Mouse (Mus musculus): Measurements from ENCODE around the gene Pdpk1. TPM values are rescaled to one million over a fixed set of nuclear protein-coding genes. Genes with fewer than 3 reads are reported as not detected.

The Pdpk1 gene
- total RNA-seq, 2 experiments from 2014 or later, result 75.3 to 81.9 TPM

- intact Hi-C loops (cut with DNase I), result no loop called here
- DNase-seq (ENCODE audit: extremely low spot score in 1 of 2, low spot score in 2 of 2), result peak in 1 of 2 experiments; percentile 9
Measured at GRCm38 (mm10) chr17:24167120-24167519, 16.4 kb upstream of the Pdpk1 start.

- intact Hi-C loops (cut with DNase I), result no loop called here
- DNase-seq (ENCODE audit: extremely low spot score in 1 of 2, low spot score in 2 of 2), result peak in 1 of 2 experiments; percentile 41
Measured at GRCm38 (mm10) chr17:24164566-24165259, 14.0 kb upstream of the Pdpk1 start.

- intact Hi-C loops (cut with DNase I), result no loop called here
- peak; percentile 97 to 99 for DNase-seq (ENCODE audit: extremely low spot score in 1 of 2, low spot score in 2 of 2)
Measured at GRCm38 (mm10) chr17:24163176-24163962, 12.6 kb upstream of the Pdpk1 start, which contains the start of gene Amdhd2. Gene Amdhd2, minus strand, starts transcription at chr17:24163766.

GRCm38 (mm10) chr17:24162584-24163175 is 12.0 kb upstream of the Pdpk1 start:
- peak in 1 of 2 experiments; percentile 68 for DNase-seq (ENCODE audit: extremely low spot score in 1 of 2, low spot score in 2 of 2)
- intact Hi-C loops (cut with DNase I), result no loop called here

- DNase-seq (ENCODE audit: extremely low spot score in 1 of 2, low spot score in 2 of 2), result peak in 1 of 2 experiments; percentile 39
- intact Hi-C loops (cut with DNase I), result no loop called here
Measured at GRCm38 (mm10) chr17:24161466-24161865, 10.7 kb upstream of the Pdpk1 start.

GRCm38 (mm10) chr17:24157526-24157925 is 6.8 kb upstream of the Pdpk1 start:
- DNase-seq (ENCODE audit: extremely low spot score in 1 of 2, low spot score in 2 of 2), result no peak
- intact Hi-C loops (cut with DNase I), result no loop called here

GRCm38 (mm10) chr17:24157121-24157520 is 6.4 kb upstream of the Pdpk1 start:
- intact Hi-C loops (cut with DNase I), result no loop called here
- no peak for DNase-seq (ENCODE audit: extremely low spot score in 1 of 2, low spot score in 2 of 2)

GRCm38 (mm10) chr17:24156394-24156793 is 5.7 kb upstream of the Pdpk1 start:
- intact Hi-C loops (cut with DNase I), result no loop called here
- DNase-seq (ENCODE audit: extremely low spot score in 1 of 2, low spot score in 2 of 2), result no peak

- DNase-seq (ENCODE audit: extremely low spot score in 1 of 2, low spot score in 2 of 2), result no peak
- intact Hi-C loops (cut with DNase I), result no loop called here
Measured at GRCm38 (mm10) chr17:24155742-24156141, 5.0 kb upstream of the Pdpk1 start.

- DNase-seq (ENCODE audit: extremely low spot score in 1 of 2, low spot score in 2 of 2), result no peak
- intact Hi-C loops (cut with DNase I), result no loop called here
Measured at GRCm38 (mm10) chr17:24154463-24154862, 3.7 kb upstream of the Pdpk1 start.

GRCm38 (mm10) chr17:24151890-24152563 is 1.3 kb upstream of the Pdpk1 start:
- intact Hi-C loops (cut with DNase I), result no loop called here
- DNase-seq (ENCODE audit: extremely low spot score in 1 of 2, low spot score in 2 of 2), result peak; percentile 63 to 89

- no peak for DNase-seq (ENCODE audit: extremely low spot score in 1 of 2, low spot score in 2 of 2)
- intact Hi-C loops (cut with DNase I), result no loop called here
Measured at GRCm38 (mm10) chr17:24151382-24151781, 658 bp upstream of the Pdpk1 start.

- DNase-seq (ENCODE audit: extremely low spot score in 1 of 2, low spot score in 2 of 2), result no peak
- intact Hi-C loops (cut with DNase I), result no loop called here
Measured at GRCm38 (mm10) chr17:24149421-24149820, 1.3 kb downstream of the Pdpk1 start.

- intact Hi-C loops (cut with DNase I), result no loop called here
- no peak for DNase-seq (ENCODE audit: extremely low spot score in 1 of 2, low spot score in 2 of 2)
Measured at GRCm38 (mm10) chr17:24142897-24143296, 7.8 kb downstream of the Pdpk1 start.

- intact Hi-C loops (cut with DNase I), result no loop called here
- peak; percentile 96 to 98 for DNase-seq (ENCODE audit: extremely low spot score in 1 of 2, low spot score in 2 of 2)
Measured at GRCm38 (mm10) chr17:24141425-24141920, 9.3 kb downstream of the Pdpk1 start.

GRCm38 (mm10) chr17:24140845-24141424 is 9.8 kb downstream of the Pdpk1 start:
- intact Hi-C loops (cut with DNase I), result no loop called here

GRCm38 (mm10) chr17:24139968-24140367 is 10.8 kb downstream of the Pdpk1 start:
- intact Hi-C loops (cut with DNase I), result no loop called here
- DNase-seq (ENCODE audit: extremely low spot score in 1 of 2, low spot score in 2 of 2), result no peak

More at GRCm38 (mm10) chr17:24140845-24141424, 9.8 kb downstream of the Pdpk1 start:
- DNase-seq (ENCODE audit: extremely low spot score in 1 of 2, low spot score in 2 of 2), result peak in 1 of 2 experiments; percentile 41

- no peak for DNase-seq (ENCODE audit: extremely low spot score in 1 of 2, low spot score in 2 of 2)
- intact Hi-C loops (cut with DNase I), result no loop called here
Measured at GRCm38 (mm10) chr17:24139256-24139655, 11.5 kb downstream of the Pdpk1 start.
